Mouse (Mus musculus) kidney, embryonic 16.5 days (tissue): ENCODE measurements around the gene Taf15. TPM values are rescaled to one million over a fixed set of nuclear protein-coding genes. Genes with fewer than 3 reads are reported as not detected.

ENCODE experiments used
- ATAC-seq: fragments of 200-750 bp; cut with Nextera tagmentation; 2 replicates; pipeline ENCODE4 v1.8.0; 2017; ENCODE audit warnings: moderate TSS enrichment; ENCODE audit not compliant: low FRiP score, low TSS enrichment
- H3K27ac ChIP-seq: fragments of 300-500 bp; sonication (generic); 2 replicates; pipeline ENCODE4 v1.5.1; 2014; ENCODE audit warnings: low read length
- H3K27me3 ChIP-seq: fragments of 300-500 bp; sonication (generic); 2 replicates; pipeline ENCODE4 v1.6.1; 2014; ENCODE audit warnings: low read length, control low read depth, mixed read lengths; ENCODE audit not compliant: insufficient read depth
- H3K36me3 ChIP-seq: fragments of 300-500 bp; sonication (generic); 2 replicates; pipeline ENCODE4 v1.6.1; 2014; ENCODE audit warnings: low read length, control low read depth, mixed read lengths; ENCODE audit not compliant: insufficient read depth
- H3K4me1 ChIP-seq: fragments of 300-500 bp; sonication (generic); 2 replicates; pipeline ENCODE4 v1.6.1; 2014; ENCODE audit warnings: low read length, control low read depth, mixed read lengths; ENCODE audit not compliant: insufficient read depth
- H3K4me2 ChIP-seq: fragments of 300-500 bp; sonication (generic); replicated peaks from 2 replicates; pipeline ENCODE4 v1.6.1; 2014; ENCODE audit warnings: low read depth, low read length
- H3K4me3 ChIP-seq: fragments of 300-500 bp; sonication (generic); 2 replicates; pipeline ENCODE4 v1.5.1; 2014; ENCODE audit warnings: mild to moderate bottlenecking, low read length
- H3K9ac ChIP-seq: fragments of 300-500 bp; sonication (generic); replicated peaks from 2 replicates; pipeline ENCODE4 v1.6.1; 2014; ENCODE audit warnings: low read length
- H3K9me3 ChIP-seq: fragments of 300-500 bp; sonication (generic); 2 replicates; pipeline ENCODE4 v1.6.1; 2016; ENCODE audit warnings: low read length, control low read depth
- WGBS: fragments of 180-500 bp; shearing (Covaris S2); extraction: QIAGEN DNeasy Blood & Tissue Kit; methylation state at CpG from one replicate; pipeline ENCODE4 v1.1.7; 2014; 5-methylcytosine and 5-hydroxymethylcytosine counted together
- polyA plus RNA-seq: library from polyadenylated mRNA; unstranded; fragments of >200 nt; fragmentation: Nextera tagmentation; extraction: Ambion mirVana; gene quantifications from 2 replicates; pipeline ENCODE4 v1.2.1, GENCODE M21; 2015

Gene Taf15
- polyA plus RNA-seq, 1 experiment from 2014 or later: 8.3 TPM

DNA sequence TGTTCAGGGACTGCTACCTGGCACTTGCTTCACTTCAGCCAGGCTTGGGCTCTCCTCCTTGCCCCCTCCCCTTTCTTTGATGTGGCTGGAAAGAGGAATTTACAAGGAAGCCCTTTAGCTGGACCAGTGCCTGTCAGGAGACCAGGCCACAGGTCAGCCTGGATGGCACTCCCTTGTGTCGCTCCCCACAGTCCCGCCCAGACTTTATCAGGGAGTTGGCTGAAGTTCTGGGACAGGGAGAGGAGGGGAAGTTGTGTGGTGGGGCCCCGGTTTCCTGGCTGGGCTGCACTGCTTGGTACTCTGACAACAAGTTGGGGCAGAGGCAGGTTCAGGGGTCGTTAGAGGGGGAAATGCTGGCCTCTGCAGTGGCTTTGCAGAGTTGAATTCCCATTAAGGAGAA lies 18.3 kb upstream of the Taf15 start:
- peak; percentile 31; the same call in 1 of the 2 replicates for ATAC-seq
- WGBS: 6% methylated on average over 4 of the region's 4 CpGs
- Histone ChIP-seq H3K27ac (no peak overlapping the region), H3K4me2 (no peak overlapping the region), H3K4me3 (no peak overlapping the region), H3K36me3 (no peaks in the 10 kb centered on the region), H3K27me3 (no peaks in the 10 kb centered on the region), H3K4me1 (peaks cover 13% of the 10 kb centered on the region), H3K9ac (no peak overlapping the region), H3K9me3 (no peaks in the 10 kb centered on the region)

DNA sequence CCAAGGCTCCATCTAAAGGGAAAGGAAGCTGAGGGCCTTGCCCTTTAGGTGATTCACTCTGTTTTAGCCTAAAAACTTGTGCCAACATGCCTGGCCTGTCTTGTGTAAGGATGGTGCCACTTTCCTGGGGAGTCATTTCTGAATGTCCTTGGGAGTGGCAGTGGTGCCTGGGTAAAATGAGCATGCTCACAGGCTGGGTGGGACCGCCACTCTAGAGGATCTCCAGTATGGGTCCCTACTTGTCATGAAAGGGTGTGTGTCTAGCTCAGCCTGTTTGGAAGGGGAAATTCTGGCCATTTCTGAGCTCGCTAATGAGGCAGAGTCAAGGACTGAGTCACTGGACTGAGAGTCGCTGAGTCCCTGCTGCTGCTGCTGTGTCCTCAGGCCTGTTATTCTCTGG lies 17.3 kb upstream of the Taf15 start:
- no peak for ATAC-seq
- Histone ChIP-seq H3K4me1 (peaks cover 13% of the 10 kb centered on the region), H3K27me3 (no peaks in the 10 kb centered on the region), H3K27ac (no peak overlapping the region), H3K4me2 (no peak overlapping the region), H3K9me3 (no peaks in the 10 kb centered on the region), H3K36me3 (no peaks in the 10 kb centered on the region), H3K9ac (no peak overlapping the region), H3K4me3 (no peak overlapping the region)
- 66% methylated on average over 3 of the region's 3 CpGs for WGBS

DNA sequence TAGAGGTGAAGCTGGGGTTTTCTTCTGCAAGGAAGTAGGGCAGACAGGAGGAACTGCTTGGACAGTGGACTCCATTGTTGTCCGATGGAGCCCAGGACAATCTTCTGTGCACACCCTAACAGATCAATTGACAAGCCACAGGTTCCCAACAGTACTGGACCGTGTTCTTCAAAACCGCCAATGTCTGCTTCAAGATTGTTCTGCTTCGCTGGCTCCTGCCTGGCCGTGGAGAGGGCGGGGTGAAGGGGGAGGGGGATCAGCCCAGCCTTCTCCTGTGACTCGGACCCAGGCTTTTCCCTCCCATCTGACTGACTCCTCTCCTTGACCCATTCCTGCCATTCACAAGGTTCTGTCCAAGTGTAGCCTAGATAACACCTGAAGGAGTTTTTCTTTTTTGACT lies 15.6 kb upstream of the Taf15 start:
- no peak overlapping the region for H3K4me2 ChIP-seq
- H3K9me3 ChIP-seq: no peaks in the 10 kb centered on the region
- no peak overlapping the region for H3K27ac ChIP-seq
- no peaks in the 10 kb centered on the region; the same call in 1 of the 2 replicates for H3K27me3 ChIP-seq
- 30% methylated on average over 7 of the region's 7 CpGs for WGBS
- H3K9ac ChIP-seq: no peak overlapping the region
- ATAC-seq: no peak
- H3K36me3 ChIP-seq: no peaks in the 10 kb centered on the region
- no peak overlapping the region for H3K4me3 ChIP-seq
- peaks cover 13% of the 10 kb centered on the region for H3K4me1 ChIP-seq

DNA sequence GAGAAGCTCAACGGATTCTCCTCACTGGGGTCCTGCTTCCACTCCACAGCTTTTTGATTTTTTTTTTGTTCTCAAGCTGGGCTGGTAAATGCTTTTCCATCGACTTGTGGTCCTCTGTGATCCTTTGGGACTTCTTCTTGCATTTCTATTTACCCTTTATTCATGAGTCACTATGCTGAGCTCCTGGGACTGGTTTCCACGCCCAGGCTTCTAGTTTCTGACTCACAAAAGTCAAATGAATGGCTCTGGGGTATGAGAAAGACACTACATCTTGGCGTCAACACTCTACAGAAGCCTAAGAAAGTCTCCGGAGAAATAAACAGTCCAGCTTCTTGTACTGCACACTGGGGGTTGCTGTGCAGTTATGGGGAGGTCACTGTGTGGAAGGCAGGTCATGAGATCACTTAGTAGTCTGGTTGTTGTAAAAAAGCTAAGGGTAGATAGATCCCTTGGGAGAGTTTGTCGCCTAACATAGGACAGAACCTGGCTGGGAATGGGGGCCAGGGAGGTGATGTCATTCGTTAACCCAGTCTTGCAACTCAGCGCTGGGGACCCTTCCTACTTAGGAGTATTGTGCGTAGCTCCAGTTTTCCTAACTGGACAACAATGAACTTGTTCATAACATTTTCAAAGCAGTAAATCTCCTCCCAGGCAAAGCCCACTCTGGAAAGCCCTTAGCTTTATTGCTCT lies 14.8 kb upstream of the Taf15 start:
- Histone ChIP-seq H3K27me3 (no peaks in the 10 kb centered on the region; the same call in 1 of the 2 replicates), H3K4me2 (no peak overlapping the region), H3K27ac (no peak overlapping the region), H3K4me1 (peaks cover 13% of the 10 kb centered on the region), H3K9me3 (no peaks in the 10 kb centered on the region), H3K4me3 (no peak overlapping the region), H3K36me3 (no peaks in the 10 kb centered on the region), H3K9ac (no peak overlapping the region)
- ATAC-seq: no peak
- WGBS: 49% methylated on average over 9 of the region's 9 CpGs

DNA sequence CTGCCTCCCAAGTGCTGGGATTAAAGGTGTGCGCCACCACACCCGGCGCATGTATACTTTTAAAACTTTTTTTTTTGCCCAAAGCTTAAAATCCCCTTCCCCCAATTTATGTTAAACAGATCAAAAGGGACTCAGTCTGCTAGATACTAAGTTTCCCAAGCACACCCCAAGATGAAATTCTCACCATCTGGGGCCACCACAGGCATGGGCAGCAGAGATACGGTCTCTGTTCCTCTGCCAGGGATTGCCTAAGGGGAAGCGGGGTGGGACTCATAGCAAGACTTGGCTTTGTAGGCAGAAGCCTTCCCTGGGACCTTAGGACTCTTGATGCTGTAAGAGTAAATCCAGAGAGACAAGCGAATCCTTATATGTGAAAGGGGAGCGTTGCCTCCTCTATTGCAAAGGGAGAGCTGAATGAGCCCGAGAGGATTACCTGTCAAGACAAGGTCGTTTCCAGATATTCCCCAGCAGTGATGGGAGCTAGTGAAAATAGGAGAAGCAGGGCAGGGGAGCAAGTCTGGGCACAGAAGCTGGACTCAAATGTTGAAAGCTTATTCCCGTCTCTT lies 11.3 kb upstream of the Taf15 start:
- Histone ChIP-seq H3K27me3 (peaks cover 12% of the 10 kb centered on the region), H3K9ac (no peak overlapping the region), H3K27ac (no peak overlapping the region), H3K36me3 (no peaks in the 10 kb centered on the region), H3K4me2 (no peak overlapping the region), H3K4me3 (no peak overlapping the region), H3K4me1 (peaks cover 8% of the 10 kb centered on the region), H3K9me3 (no peaks in the 10 kb centered on the region)
- ATAC-seq: no peak
- WGBS: 73% methylated on average over 10 of the region's 10 CpGs

DNA sequence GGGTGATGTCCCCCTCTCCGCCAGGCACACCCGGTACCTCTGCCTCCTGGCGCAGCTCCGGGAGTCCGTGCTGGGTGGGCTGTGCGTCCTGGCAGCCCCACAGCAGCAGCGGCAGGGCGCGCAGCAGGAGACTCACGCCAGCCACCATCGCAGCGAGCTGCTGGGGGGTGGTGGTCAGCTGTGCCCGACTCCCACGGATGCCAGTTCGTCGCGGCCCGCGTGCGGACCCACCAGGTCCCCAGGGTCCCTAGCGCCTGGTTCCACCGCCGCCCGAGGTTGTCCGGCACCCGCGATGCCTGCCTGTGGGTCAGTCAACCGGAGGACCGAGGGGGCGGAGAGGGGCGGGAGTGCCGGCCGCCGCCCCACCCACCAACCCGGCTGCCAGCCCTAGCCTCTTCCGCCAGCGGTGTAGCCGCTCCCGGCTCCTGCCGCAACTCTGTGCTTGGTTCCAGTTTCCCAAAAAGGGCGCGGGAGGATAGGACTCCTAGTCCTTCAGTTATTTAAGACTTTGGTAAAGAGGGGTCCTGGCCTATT lies 10.1 kb upstream of the Taf15 start, which contains the start of gene Mmp28:
Gene Mmp28 (minus strand): TSS at position 361 of the 534 bp plus-strand sequence.
- H3K27me3 ChIP-seq: peaks cover 12% of the 10 kb centered on the region
- H3K4me1 ChIP-seq: no peaks in the 10 kb centered on the region
- H3K36me3 ChIP-seq: no peaks in the 10 kb centered on the region
- peak; percentile 75 for ATAC-seq
- peak within 1 kb of the TSS; percentile 97 for H3K4me2 ChIP-seq
- H3K27ac ChIP-seq: no peak within 1 kb of the TSS
- H3K9me3 ChIP-seq: no peaks in the 10 kb centered on the region
- H3K4me3 ChIP-seq: peak within 1 kb of the TSS; percentile 68
- peak within 1 kb of the TSS; percentile 70 for H3K9ac ChIP-seq
- under 1% methylated on average over 34 of the region's 42 CpGs for WGBS

DNA sequence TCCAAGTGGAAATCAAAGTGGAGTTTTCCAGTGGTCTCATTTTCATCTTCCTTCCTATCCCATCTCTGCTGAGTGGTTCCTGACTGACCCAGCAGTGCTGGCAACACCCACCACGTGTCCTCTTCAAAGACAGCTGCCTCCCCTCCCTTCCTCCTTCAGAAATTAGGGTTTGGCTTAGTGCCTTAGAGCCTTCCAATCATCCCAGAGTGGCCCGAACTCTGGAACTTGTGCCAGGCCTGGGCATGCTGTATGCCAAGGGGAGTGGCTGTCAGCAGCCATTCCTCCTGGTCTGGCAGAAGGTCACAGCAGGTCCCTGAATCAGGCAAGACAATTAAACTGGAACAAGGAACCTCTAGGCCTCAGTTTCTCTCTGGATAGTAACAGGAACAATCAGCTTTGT lies 6.9 kb upstream of the Taf15 start:
- no peaks in the 10 kb centered on the region for H3K9me3 ChIP-seq
- no peak overlapping the region for H3K9ac ChIP-seq
- peaks cover 12% of the 10 kb centered on the region for H3K27me3 ChIP-seq
- no peak overlapping the region for H3K27ac ChIP-seq
- H3K4me1 ChIP-seq: no peaks in the 10 kb centered on the region
- H3K36me3 ChIP-seq: no peaks in the 10 kb centered on the region
- H3K4me2 ChIP-seq: no peak overlapping the region
- WGBS: 23% methylated on average over 2 of the region's 2 CpGs
- no peak overlapping the region for H3K4me3 ChIP-seq
- no peak for ATAC-seq

DNA sequence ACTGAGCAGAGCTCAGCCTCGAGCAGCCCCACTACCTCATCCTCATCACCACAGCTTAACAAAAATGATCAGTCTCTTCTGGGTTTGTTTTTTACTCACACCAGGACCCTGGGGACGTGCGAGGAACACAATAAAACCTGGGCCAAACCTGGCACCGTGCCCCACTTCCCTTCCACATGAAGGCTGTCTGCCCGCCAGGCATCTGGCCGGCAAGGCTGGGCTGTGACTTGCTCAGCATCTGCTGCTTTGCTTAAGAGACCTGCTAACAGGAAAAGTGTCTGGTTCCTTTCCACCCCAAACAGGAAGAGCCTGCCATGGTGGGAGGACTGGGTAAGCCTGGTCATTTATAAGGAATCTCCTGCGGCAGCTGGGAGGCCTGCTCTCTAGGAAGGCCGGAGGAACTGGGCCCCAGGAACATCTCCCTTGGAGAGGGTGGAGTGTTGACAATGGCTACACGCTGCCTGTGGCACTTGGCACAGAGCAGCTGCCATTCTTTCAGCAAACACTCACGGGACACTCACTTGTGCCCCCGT lies 5.7 kb upstream of the Taf15 start:
- no peaks in the 10 kb centered on the region for H3K9me3 ChIP-seq
- H3K4me1 ChIP-seq: no peaks in the 10 kb centered on the region; the same call in 1 of the 2 replicates
- ATAC-seq: peak; percentile 64
- 53% methylated on average over 11 of the region's 11 CpGs for WGBS
- no peak overlapping the region for H3K4me3 ChIP-seq
- no peaks in the 10 kb centered on the region for H3K36me3 ChIP-seq
- no peak overlapping the region for H3K9ac ChIP-seq
- peak overlapping the region; percentile 47; the same call in 1 of the 2 replicates for H3K27ac ChIP-seq
- H3K4me2 ChIP-seq: no peak overlapping the region
- H3K27me3 ChIP-seq: peaks cover 12% of the 10 kb centered on the region

DNA sequence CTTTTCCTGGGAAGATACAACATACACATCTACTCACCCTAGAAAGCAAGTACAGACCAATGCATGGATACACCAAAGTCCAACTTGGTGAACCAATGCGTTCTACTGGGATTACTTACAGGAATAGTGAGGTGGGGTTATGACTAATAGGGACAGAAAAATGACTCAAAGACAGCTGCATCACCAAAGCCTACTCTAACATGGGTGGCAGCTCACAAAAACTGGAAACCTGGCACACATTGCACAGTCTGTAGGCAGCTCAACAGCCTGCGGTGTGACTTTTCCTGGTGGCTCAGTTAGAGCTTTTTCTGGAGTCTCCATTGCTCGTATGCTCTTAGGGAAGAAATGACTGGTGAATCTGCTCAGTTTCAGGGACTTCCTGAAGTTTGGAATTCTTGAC lies 4.1 kb upstream of the Taf15 start:
- no peak overlapping the region for H3K9ac ChIP-seq
- no peaks in the 10 kb centered on the region; the same call in 1 of the 2 replicates for H3K4me1 ChIP-seq
- WGBS: 91% methylated on average over 3 of the region's 3 CpGs
- no peaks in the 10 kb centered on the region for H3K9me3 ChIP-seq
- H3K27me3 ChIP-seq: peaks cover 8% of the 10 kb centered on the region
- no peak overlapping the region for H3K27ac ChIP-seq
- H3K4me3 ChIP-seq: no peak overlapping the region
- H3K4me2 ChIP-seq: no peak overlapping the region
- no peak for ATAC-seq
- no peaks in the 10 kb centered on the region for H3K36me3 ChIP-seq

DNA sequence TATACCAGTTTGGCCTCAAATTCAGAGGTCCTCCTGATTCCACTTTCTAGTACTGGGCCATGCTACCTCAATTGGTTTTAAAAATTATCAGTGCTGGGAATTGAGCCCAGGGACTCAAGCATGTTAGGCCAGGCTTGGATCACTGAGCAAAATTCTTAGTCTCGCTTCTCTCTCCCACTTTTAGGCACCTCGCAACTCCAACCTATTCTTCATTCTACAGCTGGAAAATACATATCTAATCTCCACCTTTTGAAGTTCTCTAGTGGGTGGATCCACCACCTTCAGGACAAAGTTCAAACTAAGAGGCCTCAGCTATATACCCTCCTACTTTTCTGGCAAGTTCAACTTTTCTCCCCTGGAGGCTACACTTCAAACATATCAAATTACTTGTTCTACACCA lies 1.1 kb upstream of the Taf15 start:
- Histone ChIP-seq H3K4me2 (peak overlapping the region; percentile 58), H3K36me3 (peaks cover under 1% of the 10 kb centered on the region; the same call in 1 of the 2 replicates), H3K9ac (peak overlapping the region; percentile 66; the same call in 1 of the 2 replicates), H3K4me3 (peak overlapping the region; percentile 66; the same call in 1 of the 2 replicates), H3K27me3 (no peaks in the 10 kb centered on the region), H3K9me3 (no peaks in the 10 kb centered on the region), H3K27ac (no peak overlapping the region), H3K4me1 (peaks cover 9% of the 10 kb centered on the region)
- ATAC-seq: no peak
- WGBS: 85% methylated on average over 2 of the region's 2 CpGs
